Mouse (Mus musculus) spleen, postnatal 10 days (tissue): Measurements from ENCODE around the gene Pitpnm2.

Experiments used
- DNase-seq, 2 experiments: peaks; one replicate each; pipeline ENCODE4 v3.0.0; 2021 to 2022; ENCODE audit warnings: low spot score in 2 of 2

The Pitpnm2 gene

DNA sequence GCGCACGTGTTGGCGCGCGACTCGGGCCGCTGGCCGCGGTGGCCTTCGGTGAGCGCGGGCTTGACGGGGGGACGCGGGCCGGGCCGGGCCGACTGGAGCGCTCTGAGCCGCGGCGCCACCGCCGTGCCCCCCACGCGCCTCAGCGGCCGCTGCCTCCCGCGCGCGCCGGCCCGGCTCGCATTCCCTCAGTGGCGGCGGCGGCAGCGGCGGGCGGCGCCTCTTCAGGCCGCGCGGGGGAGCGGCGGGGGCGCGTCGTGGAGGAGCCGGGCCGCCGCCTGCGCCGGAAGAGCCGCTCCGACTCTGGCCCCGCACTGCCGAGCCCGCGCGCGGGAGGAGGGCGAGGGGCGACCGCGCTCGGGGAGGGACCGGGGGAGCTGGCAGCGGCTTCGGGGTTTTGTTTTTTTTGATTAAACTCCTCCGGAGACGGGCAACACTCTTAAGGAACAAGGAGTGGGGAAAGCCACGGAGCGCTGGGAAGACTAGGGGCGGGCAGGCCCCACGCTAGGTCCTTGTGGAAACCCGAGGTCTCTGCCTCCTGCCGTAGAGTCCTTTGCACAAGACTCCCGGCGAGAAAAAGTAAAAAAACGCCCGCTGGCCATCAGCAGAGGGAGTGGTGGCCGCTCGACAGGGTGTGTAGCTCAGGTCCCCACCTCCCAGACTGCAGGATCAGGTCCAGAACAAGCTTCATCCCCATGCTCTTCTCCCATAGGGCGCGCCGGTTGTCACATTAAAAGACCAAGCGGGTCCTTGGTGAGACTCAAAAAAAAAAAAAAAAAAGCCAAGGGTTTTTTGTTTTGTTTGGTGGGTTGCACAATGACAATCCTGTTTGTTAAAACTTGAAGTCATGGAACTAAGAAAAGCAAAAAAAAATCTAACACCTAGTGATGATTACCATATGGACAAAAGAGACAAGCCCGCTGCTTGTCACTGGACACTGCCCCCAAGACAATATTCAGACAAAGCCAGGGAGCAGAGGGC lies at the start of gene Pitpnm2:
Gene Pitpnm2 (minus strand): TSS at position 147 of the 978 bp plus-strand sequence.
- peak; percentile 37 to 67 for DNase-seq

DNA sequence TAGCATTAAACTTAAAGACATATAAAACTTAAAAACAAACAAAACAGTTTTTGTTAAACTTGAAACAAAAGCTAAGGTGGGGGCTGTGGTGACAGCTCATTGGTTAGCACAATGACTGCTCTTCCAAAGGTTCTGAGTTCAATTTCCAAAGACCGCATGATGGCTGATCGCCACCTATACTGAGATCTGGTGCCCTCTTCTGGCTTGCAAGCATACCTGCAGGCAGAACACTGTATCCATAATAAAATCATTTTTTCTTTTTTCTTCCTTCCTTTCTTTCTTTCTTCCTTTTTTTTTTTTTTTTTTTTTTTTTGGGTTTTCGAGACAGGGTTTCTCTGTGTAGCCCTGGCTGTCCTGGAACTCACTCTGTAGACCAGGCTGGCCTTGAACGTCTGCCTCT lies 49.7 kb upstream of the Pitpnm2 start:
- DNase-seq, result peak in 1 of 2 experiments; percentile 33

DNA sequence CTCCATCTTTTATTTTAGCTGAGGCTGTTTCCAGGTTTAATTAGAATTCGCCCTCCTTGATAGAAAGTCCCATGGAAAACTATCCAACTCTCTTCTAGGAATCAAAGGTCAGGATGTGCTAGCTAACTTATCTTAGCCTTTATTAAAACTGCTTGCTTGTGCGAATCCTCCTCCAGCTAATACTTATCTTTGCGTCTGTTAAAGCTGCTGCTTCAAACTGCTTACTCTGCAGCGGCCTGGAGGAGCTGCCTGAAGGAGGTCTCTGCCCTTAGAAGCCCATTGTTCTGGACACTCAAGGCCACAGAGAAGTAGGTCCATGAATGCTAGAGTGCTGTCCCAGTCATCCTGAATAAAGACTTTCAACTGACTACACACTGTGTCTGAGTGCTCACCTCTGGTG lies 46.9 kb upstream of the Pitpnm2 start:
- no peak for DNase-seq

DNA sequence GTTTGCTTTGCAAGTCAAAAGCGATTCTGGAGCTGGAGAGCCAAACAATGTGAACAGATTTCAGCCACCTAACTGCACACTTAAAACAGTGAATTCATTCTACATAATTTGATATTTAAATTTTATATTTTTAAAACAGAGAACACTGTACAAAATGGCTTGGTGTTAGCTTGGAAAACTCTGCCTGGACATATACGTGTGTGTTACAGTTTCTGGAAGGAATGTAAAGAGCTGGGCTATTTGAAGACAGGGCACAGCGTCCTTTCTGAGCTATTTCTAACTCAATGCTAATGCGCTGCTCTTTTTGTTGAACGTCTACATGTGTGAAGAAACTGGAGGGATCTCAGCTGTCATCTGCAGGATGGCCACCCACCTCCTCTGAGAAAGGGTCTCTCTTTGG lies 44.4 kb upstream of the Pitpnm2 start:
- DNase-seq, result no peak

DNA sequence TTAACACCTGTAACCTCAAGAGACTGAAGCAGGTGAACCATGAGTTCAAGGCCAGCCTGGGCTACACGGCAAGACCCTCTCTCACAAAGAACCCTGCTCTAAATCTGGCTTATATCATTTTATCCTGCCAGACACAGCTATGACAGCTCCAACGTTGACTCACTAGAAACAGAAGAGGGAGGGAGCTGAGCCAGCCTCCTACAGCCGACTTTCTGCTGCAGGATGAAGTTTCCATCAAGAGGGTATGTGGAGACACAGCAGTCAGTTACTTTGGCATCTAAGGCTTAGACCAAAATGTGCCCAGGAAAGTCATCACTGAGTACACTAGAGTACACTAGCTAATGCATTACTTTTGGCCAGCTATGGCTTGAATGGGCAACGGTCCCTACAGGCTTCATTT lies 40.7 kb upstream of the Pitpnm2 start:
- DNase-seq, result no peak

DNA sequence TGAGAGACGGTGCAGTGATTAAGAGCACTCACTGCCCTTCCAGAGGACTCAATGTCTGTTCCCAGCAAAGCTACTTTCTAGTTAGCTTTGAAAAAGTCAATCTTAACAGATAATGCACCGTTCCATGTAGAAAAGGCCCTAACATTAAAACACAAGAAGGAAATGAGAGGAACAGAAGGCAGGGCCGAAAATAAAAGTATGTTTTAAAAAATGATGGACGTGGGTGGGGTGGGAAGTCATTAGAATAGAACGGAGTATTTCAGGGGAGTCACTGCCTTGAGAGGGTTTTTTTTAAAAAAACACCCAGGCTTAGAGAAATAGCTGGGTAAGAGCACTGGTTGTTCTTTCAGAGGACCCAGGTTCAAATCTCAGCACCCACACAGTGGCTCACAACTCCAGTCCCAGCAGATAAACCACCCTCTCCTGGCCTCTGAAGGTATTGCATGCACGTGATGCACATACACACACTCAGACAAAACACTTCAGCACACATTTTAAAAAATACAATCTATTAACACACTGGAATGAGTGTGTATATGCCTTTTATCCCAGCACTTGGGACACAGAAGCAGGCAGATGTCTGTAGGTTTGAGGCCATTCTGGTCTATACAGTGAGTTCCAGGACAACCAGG lies 38.2 kb upstream of the Pitpnm2 start:
- no peak for DNase-seq

DNA sequence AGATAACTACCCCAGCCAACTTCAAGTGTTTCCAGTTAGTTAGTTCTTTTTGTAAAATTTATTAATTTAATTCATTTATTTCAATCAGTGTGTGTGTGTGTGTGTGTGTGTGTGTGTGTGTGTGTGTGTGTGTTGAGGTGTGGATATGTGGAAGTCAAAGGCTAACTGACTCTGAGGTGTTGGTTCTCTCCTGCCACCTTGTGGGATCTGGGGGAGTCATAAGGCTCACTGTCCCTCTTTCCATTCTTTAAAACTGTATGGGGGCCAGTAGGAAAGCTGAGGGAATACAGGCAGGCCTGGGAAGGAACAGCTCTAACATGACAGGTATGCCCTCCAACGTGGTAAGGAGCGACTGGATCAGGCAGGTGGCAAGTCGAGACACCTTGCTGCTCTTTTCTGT lies 34.8 kb upstream of the Pitpnm2 start:
- DNase-seq, result no peak

DNA sequence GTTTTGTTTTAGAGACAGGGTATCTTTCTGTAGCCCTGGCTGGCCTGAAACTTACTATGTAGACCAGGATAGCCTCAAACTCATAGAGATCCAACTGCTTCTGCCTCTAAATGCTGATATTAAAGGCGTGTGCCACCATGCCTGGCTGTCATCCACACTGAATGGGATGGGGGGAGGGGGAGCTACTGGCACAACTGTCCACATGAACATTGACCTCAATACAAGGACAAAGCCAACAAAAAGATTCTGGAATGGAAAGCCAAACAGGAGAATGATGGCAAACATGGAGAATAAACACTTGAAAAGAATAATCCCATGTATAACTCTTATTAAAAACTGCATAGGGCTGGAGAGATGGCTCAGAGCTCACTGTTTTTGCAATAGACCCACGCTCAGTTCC lies 33.3 kb upstream of the Pitpnm2 start:
- DNase-seq, result no peak

DNA sequence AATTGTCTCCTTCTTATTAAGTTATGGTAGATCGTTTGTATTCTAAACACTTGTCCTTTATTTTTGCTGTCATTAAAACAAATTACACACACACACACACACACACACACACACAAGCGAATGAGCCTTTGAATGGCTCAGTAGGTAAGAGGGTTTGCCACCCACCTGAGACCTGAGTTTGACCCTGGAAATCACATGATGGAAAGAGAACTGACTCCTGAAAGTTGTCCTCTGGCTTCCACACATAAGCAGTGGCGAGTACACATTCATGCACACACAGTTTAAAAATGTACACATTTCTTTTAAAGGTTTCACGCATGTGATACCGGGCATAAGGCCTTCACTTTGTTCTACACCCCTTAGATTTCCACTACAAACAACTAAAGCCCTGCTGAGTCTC lies 20.7 kb upstream of the Pitpnm2 start:
- no peak for DNase-seq

DNA sequence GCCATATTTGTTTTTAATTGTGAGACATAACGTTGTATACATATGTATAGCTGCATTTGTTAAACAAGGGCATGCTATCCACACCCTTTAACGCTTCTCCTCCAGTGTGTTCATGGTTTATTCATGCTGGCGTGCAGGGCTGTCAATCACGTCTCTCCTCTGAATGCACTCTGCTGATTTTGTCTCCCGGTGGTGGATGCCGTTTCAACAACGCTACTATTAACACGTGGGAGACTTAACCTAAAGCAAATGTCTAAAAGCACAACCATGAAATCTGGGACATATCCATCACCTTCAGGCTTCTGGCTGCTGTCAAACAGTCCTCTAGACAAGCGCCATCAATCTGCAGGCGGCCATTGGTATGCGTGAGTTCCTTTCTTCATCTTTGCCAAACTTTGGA lies 20.1 kb upstream of the Pitpnm2 start:
- no peak for DNase-seq

DNA sequence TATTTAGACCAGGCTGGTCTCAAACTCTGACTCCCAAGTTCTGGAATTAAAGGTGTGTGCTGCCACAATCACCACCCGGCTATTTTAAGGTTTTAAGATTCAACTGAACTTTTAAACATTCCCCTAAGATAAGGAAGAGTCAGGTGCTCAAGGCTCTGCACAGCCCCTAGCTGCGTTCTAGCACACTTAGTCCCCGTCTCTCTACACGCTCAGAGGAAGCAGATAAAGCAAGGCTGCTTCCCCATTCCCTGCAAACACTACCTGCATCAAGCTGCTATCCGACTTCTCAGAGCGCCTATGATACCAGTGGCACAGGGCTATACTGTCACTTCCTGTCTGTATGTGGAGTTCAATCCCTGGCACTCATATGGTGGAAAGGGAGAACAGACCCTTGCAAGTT lies 18.1 kb upstream of the Pitpnm2 start:
- DNase-seq, result no peak

DNA sequence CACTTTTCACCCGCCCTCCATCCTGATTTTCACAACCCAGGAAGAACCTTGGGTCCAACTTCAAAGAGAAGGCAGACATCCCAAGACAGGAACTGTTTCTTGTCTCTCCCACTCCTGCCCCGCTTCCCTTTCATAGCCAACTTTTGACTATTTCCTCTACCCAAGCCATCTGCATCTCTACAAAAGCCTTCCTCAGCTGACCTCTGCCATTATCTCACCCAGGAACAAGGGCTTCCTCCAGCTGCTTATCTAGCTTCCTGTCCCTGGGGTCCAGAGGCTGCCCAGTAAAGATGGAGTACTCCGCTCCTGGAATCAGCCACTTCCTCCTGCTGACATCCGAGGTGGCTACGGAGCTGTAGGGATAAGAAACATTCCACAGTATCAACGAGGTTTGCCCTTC lies 17.3 kb upstream of the Pitpnm2 start:
- no peak for DNase-seq

DNA sequence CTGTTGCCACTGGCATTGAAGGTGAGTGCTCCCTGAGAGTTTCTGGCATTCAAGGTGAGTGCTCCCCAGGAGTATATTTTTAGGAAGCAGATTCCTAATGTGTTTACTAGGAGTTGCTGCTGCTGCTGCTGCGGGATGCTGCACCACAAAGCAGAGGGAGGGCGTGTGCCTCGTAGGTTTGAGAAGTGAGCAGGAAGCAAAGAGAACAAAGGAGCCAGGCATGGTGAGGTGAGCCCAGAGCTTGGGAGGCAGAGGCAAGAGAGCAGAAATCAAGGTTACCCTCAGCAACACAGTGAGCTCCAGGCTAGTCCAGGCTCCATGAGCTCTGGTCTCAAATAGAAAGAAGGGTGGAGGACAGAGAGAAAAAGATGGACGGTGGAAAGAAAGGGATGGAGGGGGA lies 13.7 kb upstream of the Pitpnm2 start:
- DNase-seq, result no peak

DNA sequence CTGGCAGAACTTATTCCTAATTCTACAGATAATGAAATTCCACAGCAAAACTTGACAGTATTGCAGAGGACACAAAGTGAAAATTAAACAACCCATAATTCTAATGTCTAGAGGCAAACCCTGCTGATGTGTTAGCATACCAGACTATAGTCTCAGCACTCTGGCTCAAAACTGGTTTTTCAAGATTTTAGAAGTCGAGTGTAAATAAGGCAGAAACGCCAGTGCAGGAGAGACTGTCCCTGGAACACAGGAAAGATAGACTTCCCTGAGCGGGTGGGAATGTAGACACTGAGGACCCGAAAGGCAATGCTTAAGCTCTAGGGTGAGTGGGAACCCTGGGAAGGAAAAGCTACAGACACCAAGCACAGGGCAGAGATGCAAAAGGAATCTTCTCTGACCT lies 12.5 kb upstream of the Pitpnm2 start:
- DNase-seq, result no peak

DNA sequence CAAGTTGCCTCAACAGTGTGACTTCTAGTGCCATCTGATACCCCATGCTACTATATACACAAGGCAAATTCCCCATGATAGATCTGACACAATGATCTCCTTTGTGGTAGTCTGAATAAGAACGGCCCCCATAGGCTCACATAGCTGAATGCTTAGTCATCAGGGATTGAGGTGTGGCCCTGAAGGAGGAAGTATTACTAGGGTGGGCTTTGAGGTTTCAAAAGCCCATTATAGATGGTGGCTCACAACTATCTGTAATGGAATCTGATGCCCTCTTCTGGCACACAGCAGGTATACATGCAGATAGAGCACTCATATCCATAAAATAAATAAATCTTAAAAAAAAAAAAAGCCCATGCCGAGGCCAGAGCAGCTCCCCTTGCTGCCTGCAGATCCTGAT lies 9.6 kb upstream of the Pitpnm2 start:
- DNase-seq, result no peak

DNA sequence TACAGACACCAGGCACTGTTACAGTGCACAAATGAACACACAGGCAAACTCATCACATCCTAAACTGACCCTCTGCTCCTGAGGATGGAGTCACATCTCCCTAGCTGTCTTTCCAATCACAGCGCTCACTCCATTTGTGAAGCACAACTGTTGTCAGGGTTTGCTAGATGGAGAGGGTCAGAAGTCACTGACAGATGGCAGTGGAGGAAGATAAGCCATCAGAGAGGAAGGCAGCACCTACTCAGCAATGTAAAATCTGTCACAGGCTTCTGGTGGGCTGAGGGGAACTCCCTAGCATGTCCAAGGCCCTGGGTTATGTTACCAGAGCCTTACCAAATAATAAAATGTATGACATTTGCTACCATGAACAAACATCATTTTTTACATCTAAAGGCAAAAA lies 8.5 kb upstream of the Pitpnm2 start:
- no peak for DNase-seq

DNA sequence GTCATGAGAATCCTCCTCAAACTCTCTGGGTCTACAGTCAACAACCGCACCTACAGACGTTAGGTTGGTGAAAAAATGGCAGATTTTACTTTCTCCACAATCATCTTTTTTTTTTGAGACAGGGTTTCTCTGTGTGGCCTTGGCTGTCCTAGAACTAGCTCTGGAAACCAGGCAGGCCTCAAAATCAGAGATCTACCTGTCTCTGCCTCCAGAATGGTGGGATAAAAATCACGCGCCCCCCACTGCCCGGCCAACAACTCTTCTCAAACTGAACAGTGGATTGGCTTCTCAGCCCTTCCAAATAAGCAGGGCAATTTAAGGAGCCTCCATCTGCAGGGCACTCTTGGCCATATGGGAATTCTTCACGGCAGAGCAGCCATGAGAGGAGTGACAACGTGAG lies 5.6 kb upstream of the Pitpnm2 start:
- no peak for DNase-seq

DNA sequence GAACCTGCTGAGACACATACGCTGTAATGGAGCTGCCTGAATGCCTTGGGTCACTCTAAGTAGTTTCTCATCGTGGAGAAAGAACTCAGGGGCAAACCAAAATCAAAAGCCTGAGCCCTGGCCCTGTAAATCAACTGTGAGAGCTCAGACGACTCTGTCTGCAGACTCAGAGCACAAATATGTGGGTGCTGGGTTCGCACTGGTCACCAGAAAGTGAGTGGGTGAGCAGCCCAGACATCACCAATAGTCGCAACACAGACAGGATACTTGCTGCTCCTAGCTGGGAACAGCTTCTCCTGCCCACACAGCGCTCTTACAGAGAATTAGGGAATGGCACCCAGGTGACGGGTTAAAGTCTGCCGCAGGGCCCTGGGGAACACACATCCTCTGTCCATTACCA lies 4.0 kb upstream of the Pitpnm2 start:
- DNase-seq, result no peak

DNA sequence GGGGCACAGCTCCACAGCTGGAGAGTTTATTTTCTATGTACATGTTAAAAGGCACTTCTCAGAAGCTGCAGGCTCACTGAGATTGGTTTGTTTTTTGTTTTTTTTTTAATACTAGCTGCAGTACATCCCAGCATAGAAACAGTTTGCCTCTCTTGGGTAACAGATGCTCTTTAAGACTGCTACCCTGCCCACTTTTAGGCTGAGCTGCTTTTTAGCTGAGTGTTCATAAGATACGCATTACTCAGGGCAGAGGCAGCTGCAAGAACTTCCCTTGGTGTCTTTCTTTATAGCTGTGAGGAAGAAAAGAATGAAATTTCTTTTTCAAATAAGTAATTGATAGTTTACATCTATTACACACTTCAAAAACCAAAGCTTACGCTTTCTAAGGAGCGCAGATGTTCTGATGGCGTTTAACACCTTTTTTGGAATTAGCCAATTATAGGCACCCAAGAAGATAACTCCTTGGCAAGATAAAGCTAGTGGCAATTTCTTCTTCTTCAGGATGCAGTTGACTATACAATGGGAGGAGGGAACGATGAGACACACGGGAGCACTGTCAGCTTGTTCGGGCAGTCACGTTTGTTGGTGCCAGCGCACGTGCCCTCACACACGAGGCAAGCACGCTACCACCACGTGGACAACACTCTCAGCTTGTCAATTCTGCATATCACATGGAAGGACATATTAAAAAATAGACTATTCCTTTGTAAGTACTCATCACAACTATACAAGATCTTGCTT lies 3.2 kb upstream of the Pitpnm2 start:
- DNase-seq, result no peak

DNA sequence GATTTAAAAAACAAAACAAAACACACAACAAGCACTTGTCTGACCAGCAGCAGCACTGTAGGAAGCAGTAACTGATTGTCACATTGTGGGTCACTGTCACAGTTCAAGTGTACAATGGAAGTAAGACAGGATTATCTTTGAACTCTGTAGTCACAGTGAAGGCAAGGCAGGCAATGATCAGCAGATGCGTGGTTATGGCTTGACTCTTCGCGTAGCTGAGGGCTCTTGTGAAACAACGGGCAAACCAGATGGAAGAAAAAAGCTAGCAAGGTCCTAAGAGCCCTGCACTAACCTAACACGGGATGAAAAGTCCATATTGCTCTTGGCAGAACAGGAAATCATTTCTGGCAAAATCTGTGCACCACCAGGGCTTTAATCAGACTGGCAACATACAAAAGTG lies 1.5 kb upstream of the Pitpnm2 start:
- no peak for DNase-seq

DNA sequence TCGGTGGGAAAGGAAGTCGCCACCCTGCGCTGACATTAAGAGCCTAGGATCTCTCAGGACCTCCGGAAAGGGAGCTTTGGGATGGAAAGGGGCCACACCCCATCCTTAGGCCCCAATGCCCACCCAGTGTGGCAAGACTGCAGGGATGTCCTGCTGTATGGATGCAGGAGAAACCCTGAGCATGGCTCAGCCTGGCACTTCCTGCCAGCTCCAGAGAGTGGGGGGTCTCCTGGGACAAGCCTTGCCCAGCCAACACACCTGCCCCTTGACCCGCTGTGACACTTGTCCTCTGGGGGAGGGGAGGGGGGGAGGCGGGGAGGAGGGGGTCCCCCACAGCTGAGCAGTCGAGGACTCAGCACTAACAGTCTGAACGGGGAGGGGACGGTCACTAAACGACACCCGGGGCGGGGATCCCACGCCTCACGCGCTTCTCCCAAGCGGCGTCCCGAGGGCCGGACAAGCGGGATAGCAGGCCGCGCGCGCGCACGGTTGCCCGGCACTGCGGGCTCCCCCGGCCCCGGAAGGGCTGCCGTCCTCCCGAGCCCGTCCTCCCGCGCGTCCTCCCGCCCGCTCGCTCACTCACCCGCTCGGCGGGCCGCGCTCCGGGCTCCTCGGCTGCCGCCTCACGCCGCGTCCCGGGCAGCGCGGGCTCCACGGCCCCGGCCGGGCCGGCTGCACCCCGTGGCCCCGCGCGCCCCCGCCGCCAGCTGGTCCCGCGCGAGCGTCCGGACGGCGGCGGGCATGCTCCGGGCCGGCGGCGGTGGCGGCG lies 531 bp downstream of the Pitpnm2 start:
- peak; percentile 67 to 71 for DNase-seq
